Mouse (Mus musculus) layer of hippocampus, adult 2 months (tissue): ENCODE results near the gene Faf1. TPM values are rescaled to one million over a fixed set of nuclear protein-coding genes. Genes with fewer than 3 reads are reported as not detected.

Experiments used
- DNase-seq, 2 experiments: peaks; one replicate each; pipeline ENCODE4 v3.0.0; 2022; ENCODE audit warnings: low spot score in 2 of 2
- H3K27ac ChIP-seq: fragments of 200-600 bp; 2 replicates; pipeline ENCODE4 v1.8.1; 2022
- H3K4me3 ChIP-seq: fragments of 200-600 bp; 2 replicates; pipeline ENCODE4 v1.8.1; 2022; ENCODE audit warnings: mild to moderate bottlenecking
- CTCF ChIP-seq: fragments of 200-600 bp; conservative IDR thresholded peaks from 2 replicates; pipeline ENCODE4 v1.8.1; 2022; ENCODE audit warnings: antibody characterized with exemption, mild to moderate bottlenecking, moderate library complexity
- total RNA-seq, 2 experiments: library from RNA; stranded (reverse); gene quantifications; 2 replicates each; pipeline ENCODE4 v1.2.3; 2021

The Faf1 gene
- total RNA-seq, 2 experiments from 2014 or later: 26.8 to 27.6 TPM

GRCm38 (mm10) chr4:109975381-109976240 lies 299.2 kb downstream of the Faf1 start:
- DNase-seq: no peak
- H3K27ac ChIP-seq: no peak overlapping the region
- no peak overlapping the region for H3K4me3 ChIP-seq
- TF ChIP-seq CTCF: no peak

GRCm38 (mm10) chr4:109976273-109977147 lies 300.1 kb downstream of the Faf1 start:
- Histone ChIP-seq H3K4me3 (no peak overlapping the region), H3K27ac (no peak overlapping the region)
- TF ChIP-seq CTCF: no peak
- DNase-seq: no peak

GRCm38 (mm10) chr4:109977148-109978067 lies 301.0 kb downstream of the Faf1 start, which contains the start of gene Dmrta2:
Gene Dmrta2 (plus strand): TSS chr4:109978053.
- TF ChIP-seq CTCF: no peak
- DNase-seq: peak; percentile 30 to 47
- peak within 1 kb of the TSS; percentile 73 for H3K27ac ChIP-seq
- peak within 1 kb of the TSS; percentile 52 for H3K4me3 ChIP-seq

- H3K27ac ChIP-seq: peak overlapping the region; percentile 73
- no peak for TF ChIP-seq CTCF
- peak overlapping the region; percentile 52 for H3K4me3 ChIP-seq
- no peak for DNase-seq
Measured at GRCm38 (mm10) chr4:109978068-109978857, 301.9 kb downstream of the Faf1 start.

- peak overlapping the region; percentile 69 for H3K27ac ChIP-seq
Measured at GRCm38 (mm10) chr4:109978858-109979340, 302.5 kb downstream of the Faf1 start.

GRCm38 (mm10) chr4:109979461-109980320 lies 303.3 kb downstream of the Faf1 start:
- H3K27ac ChIP-seq: peak overlapping the region; percentile 69
- peak overlapping the region; percentile 52 for H3K4me3 ChIP-seq
- TF ChIP-seq CTCF: no peak
- no peak for DNase-seq

More at GRCm38 (mm10) chr4:109978858-109979340, 302.5 kb downstream of the Faf1 start:
- no peak for TF ChIP-seq CTCF
- no peak for DNase-seq
- H3K4me3 ChIP-seq: peak overlapping the region; percentile 52

GRCm38 (mm10) chr4:109980321-109981082 lies 304.1 kb downstream of the Faf1 start:
- TF ChIP-seq CTCF: no peak
- peak overlapping the region; percentile 36 for H3K4me3 ChIP-seq
- DNase-seq: no peak
- peak overlapping the region; percentile 69 for H3K27ac ChIP-seq

- no peak for TF ChIP-seq CTCF
- no peak for DNase-seq
- Histone ChIP-seq H3K27ac (peak overlapping the region; percentile 69), H3K4me3 (no peak overlapping the region; the same call in 1 of the 2 replicates)
Measured at GRCm38 (mm10) chr4:109981083-109981870, 304.9 kb downstream of the Faf1 start.
